Mouse (Mus musculus) liver, postnatal 0 days (tissue): ENCODE data around the gene Gpc1.

ENCODE experiments used
- CTCF ChIP-seq: sonication (generic); IDR thresholded peaks from 2 replicates; pipeline ENCODE4 v1.5.1; 2016; ENCODE audit warnings: antibody characterized with exemption, low read depth
- EP300 ChIP-seq: IDR thresholded peaks from 2 replicates; pipeline ENCODE4 v1.6.1; 2016; ENCODE audit warnings: antibody characterized with exemption, low read depth, mild to moderate bottlenecking

- TF ChIP-seq EP300 (no peak), CTCF (no peak)
Measured at GRCm38 (mm10) chr1:92845889-92846288, 14.4 kb downstream of the Gpc1 start.
